Mouse (Mus musculus): ENCODE results near the gene Aarsd1. TPM values are rescaled to one million over a fixed set of nuclear protein-coding genes. Genes with fewer than 3 reads are reported as not detected.
A peak's percentile ranks its signal among the peaks of the same experiment; 100 is the strongest.
"Not testable (repeated sequence)": the region's sequence is repeated elsewhere in the genome, so short reads cannot be mapped to it uniquely, and the experiment has no call there.

The Aarsd1 gene
- polyA plus RNA-seq, 1 experiment = 20.9 TPM

DNA sequence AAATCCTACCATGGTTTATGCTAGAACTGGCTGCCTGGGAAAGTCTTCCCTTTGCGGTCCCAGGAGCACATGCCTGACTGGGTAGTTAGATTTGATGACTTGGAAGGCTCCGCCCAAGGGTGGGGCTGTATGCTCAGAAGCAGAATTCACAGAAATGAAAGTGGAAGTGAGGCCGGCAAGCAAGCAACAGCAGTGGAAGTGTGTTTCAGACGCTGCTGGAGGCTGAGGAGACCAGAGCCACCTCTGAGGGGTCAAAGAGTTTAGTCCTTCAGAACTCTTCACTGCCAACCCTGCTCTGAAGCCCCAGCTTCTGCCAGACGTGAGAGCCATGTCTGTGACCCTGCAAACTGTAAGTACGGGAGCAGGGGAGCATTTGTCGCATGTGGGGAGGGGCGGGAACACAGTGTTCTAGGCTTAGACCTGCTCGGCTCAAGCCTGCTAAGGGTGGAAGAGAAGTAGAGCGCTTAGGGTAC lies 30.9 kb upstream of the Aarsd1 start, which contains the start of gene Ifi35:
Ifi35 (plus strand) TSS at position 134 of the 473 bp plus-strand sequence.
- WGBS = 3% methylated on average over 10 of the region's 10 CpGs
- Histone ChIP-seq H3K4me1 (ENCODE audit: control insufficient read depth, insufficient read depth, low read length) (peaks cover 5% of the 10 kb centered on the region; the same call in 1 of the 2 replicates), H3K4me3 (replicated peaks; ENCODE audit: extremely low read depth, low read depth, low read length) (peak within 1 kb of the TSS; percentile 65)
- DNase-seq = peak; percentile 77
- TF ChIP-seq POLR2A (IDR thresholded peaks at IDR 0.05; ENCODE audit: borderline replicate concordance, extremely low read depth, low read depth, low read length) = peak; percentile 96; the same call in 1 of the 2 replicates
- no peak for TF ChIP-seq CTCF (IDR thresholded peaks at IDR 0.05; ENCODE audit: insufficient read depth, low read length)

DNA sequence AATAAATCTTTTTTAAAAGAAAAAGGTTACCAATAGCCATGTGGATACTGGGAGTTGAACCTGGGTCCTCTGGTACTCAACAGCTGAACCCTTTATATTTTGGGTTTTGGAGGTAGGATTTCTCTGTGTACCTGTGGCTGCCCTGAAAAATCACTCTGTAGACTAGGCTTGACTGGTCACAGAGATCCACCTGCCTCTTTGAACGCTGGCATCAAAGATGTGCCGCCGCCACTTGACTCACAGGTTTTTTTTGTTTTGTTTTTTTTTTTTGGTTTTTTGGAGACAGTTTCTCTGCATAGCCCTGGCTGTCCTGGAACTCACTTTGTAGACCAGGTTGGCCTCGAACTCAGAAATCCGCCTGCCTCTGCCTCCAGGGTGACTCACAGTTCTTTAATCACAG lies 30.4 kb upstream of the Aarsd1 start:
- 78% methylated on average over 5 of the region's 5 CpGs for WGBS
- DNase-seq = no peak
- Histone ChIP-seq H3K4me3 (replicated peaks; ENCODE audit: extremely low read depth, low read depth, low read length) (no peak overlapping the region), H3K4me1 (ENCODE audit: control insufficient read depth, insufficient read depth, low read length) (peaks cover 9% of the 10 kb centered on the region)
- TF ChIP-seq POLR2A (IDR thresholded peaks at IDR 0.05; ENCODE audit: borderline replicate concordance, extremely low read depth, low read depth, low read length) (no peak), CTCF (IDR thresholded peaks at IDR 0.05; ENCODE audit: insufficient read depth, low read length) (no peak)

DNA sequence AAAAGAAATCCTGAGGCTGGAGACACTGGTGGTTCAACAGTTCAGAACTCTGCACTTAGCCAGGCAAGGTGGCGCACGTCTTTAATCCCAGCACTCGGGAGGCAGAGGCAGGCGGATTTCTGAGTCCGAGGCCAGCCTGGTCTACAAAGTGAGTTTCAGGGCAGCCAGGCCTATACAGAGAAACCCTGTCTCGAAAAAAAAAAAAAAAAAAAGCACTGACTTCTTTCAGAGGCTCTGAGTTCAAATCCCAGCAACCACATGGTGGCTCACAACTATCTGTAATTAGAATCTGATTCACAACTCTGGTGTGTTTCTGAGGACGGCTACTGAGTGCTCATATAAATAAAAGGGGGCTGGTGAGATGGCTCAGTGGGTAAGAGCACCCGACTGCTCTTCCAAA lies 29.4 kb upstream of the Aarsd1 start:
- H3K4me3 ChIP-seq (replicated peaks; ENCODE audit: extremely low read depth, low read depth, low read length); DNase-seq; H3K4me1 ChIP-seq (ENCODE audit: control insufficient read depth, insufficient read depth, low read length): not testable (repeated sequence)
- WGBS = 85% methylated on average over 8 of the region's 8 CpGs

DNA sequence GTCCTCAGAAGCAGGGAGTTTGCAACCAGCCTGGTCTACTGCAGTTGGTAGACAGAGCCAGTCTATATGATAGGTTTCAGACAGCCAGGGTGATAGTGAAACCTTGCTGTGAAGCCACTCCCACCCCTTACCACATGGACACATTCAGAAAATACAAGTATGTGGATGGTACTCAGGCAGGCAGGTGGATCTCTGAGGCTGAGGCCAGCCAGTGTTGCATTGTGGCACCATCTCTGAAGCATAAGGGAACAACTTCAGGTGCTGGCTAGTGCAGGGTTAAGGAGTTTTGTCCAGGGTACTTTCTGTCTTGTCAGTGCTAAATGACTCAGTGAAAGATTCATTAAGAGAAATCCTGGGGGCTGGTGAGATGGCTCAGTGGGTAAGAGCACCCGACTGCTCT lies 28.9 kb upstream of the Aarsd1 start:
- Histone ChIP-seq H3K4me1 (ENCODE audit: control insufficient read depth, insufficient read depth, low read length) (peaks cover 7% of the 10 kb centered on the region), H3K4me3 (replicated peaks; ENCODE audit: extremely low read depth, low read depth, low read length) (no peak overlapping the region)
- DNase-seq = no peak
- WGBS = 76% methylated on average over 1 of the region's 1 CpGs
- TF ChIP-seq POLR2A (IDR thresholded peaks at IDR 0.05; ENCODE audit: borderline replicate concordance, extremely low read depth, low read depth, low read length) (no peak), CTCF (IDR thresholded peaks at IDR 0.05; ENCODE audit: insufficient read depth, low read length) (no peak)

DNA sequence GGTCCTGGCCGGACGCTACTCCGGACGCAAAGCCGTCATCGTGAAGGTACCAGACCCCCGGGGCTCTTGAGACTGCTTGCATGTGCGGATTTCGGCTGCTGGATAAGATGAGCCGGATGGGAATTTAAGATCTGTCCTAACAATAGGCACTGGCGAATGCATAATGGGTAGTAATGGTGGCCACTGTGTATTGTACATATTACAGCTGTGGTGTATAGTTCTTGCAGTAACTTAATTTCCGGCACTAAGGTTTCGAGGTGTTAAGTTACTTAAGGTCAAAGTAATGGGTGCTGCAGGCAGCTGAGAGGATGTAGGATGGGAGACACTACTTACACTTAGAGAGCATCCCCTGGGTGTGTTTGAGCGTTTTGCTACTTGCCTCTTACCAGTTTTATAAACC lies 25.3 kb upstream of the Aarsd1 start:
- Histone ChIP-seq H3K4me1 (ENCODE audit: control insufficient read depth, insufficient read depth, low read length) (peaks cover 4% of the 10 kb centered on the region), H3K4me3 (replicated peaks; ENCODE audit: extremely low read depth, low read depth, low read length) (peak overlapping the region; percentile 71)
- DNase-seq = no peak
- 1% methylated on average over 14 of the region's 14 CpGs for WGBS
- no peak for TF ChIP-seq CTCF (IDR thresholded peaks at IDR 0.05; ENCODE audit: insufficient read depth, low read length)
- no peak for TF ChIP-seq POLR2A (IDR thresholded peaks at IDR 0.05; ENCODE audit: borderline replicate concordance, extremely low read depth, low read depth, low read length)

DNA sequence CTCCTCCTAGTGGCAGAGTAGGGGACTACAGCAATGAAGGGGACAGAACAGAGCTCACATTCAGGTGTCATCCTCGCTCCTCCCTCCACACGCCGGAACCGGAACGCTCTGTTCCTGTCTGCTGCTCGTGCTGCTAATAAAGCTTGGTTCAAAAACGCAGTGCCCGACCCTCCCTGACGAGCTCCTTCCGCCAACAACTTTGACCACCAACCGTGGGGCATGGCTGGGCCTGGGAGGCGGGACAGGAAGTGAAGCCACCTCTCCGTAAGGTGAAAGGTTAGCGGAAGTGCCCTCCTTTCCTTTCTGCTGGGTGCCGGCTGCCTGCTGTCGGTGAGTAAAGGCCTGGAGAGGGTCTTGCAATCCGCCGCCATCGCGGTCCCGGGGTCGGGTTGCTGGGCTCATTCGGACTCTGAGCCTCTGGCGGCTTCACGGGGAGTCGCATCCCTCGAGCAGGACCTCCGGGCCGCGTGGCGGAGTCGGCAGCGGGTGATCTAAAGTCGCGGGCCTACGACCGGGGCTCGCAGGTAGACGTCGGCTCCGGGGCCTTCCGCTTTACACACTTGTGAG lies 24.8 kb upstream of the Aarsd1 start, which contains the start of gene Rpl27:
Rpl27 (plus strand) TSS at position 172 of the 567 bp plus-strand sequence.
- peak within 1 kb of the TSS; percentile 71 for H3K4me3 ChIP-seq (replicated peaks; ENCODE audit: extremely low read depth, low read depth, low read length)
- WGBS = 0% methylated on average over 42 of the region's 42 CpGs
- peaks cover 4% of the 10 kb centered on the region for H3K4me1 ChIP-seq (ENCODE audit: control insufficient read depth, insufficient read depth, low read length)
- TF ChIP-seq CTCF (IDR thresholded peaks at IDR 0.05; ENCODE audit: insufficient read depth, low read length) = peak; percentile 77
- TF ChIP-seq POLR2A (IDR thresholded peaks at IDR 0.05; ENCODE audit: borderline replicate concordance, extremely low read depth, low read depth, low read length) = peak; percentile 84
- peak; percentile 94 for DNase-seq

DNA sequence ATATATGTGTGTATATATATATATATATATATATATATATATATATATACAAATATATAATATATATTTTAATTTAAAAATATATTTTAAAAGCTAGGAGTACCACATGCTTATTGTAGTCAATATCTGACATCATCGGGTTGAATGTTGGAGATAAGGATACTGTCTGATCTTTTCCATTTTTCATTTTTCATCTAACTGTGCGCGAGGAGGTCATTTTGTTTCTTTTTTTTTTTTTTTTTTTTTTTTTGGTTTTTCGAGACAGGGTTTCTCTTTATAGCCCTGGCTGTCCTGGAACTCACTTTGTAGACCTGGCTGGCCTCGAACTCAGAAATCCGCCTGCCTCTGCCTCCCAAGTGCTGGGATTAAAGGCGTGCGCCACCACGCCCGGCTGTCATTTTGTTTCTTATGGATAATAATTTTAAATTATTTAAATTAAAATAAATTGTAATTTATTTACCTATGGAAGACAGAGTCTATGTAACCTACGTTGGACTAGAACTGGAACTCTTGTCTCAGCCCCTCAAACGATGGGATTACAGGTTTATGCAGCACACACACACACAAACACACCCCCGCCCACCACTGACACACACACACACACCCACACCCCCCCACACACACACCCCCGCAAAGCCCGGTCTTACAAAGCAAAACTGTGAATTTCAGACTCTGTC lies 24.2 kb upstream of the Aarsd1 start:
- not testable (repeated sequence) for DNase-seq; H3K4me1 ChIP-seq (ENCODE audit: control insufficient read depth, insufficient read depth, low read length)
- 32% methylated on average over 15 of the region's 15 CpGs for WGBS
- H3K4me3 ChIP-seq (replicated peaks; ENCODE audit: extremely low read depth, low read depth, low read length) = peak overlapping the region; percentile 21

DNA sequence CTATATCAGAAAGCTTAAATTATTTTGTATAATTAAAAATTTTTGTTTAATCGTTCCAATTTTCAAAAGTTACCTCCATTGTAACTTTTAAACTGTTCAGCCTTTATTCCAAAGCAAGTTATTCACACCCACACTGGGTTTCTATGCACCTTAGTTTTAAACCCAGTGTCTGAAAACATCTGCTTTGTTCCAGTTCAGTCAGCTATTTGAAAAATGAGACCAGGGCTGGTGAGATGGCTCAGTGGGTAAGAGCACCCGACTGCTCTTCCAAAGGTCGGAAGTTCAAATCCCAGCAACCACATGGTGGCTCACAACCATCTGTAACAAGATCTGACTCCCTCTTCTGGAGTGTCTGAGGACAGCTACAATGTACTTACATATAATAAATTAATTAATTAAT lies 20.6 kb upstream of the Aarsd1 start:
- DNase-seq; H3K4me3 ChIP-seq (replicated peaks; ENCODE audit: extremely low read depth, low read depth, low read length); H3K4me1 ChIP-seq (ENCODE audit: control insufficient read depth, insufficient read depth, low read length): not testable (repeated sequence)
- 57% methylated on average over 3 of the region's 3 CpGs for WGBS

DNA sequence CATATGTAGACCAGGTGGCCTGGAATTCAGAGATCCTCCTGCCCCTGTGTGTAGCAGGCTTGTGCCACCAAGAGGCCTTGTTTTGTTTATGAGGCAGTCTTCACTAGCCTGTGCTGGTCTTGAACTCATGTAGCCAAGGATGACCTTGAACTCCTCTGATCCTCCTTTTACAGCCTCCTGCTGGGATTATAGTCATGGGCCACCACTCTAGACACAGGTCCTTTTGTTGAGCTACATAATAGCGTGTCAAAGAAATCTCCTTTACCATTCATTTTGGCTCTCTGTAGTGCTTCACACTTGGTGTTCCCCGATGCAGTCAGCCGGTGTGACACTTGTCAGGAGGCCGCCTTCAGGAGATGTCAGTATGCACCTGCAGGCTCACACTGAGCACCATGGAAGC lies 19.5 kb upstream of the Aarsd1 start:
- Histone ChIP-seq H3K4me3 (replicated peaks; ENCODE audit: extremely low read depth, low read depth, low read length) (no peak overlapping the region), H3K4me1 (ENCODE audit: control insufficient read depth, insufficient read depth, low read length) (peaks cover 3% of the 10 kb centered on the region; the same call in 1 of the 2 replicates)
- WGBS = 92% methylated on average over 4 of the region's 4 CpGs
- no peak for DNase-seq
- no peak for TF ChIP-seq POLR2A (IDR thresholded peaks at IDR 0.05; ENCODE audit: borderline replicate concordance, extremely low read depth, low read depth, low read length)
- no peak for TF ChIP-seq CTCF (IDR thresholded peaks at IDR 0.05; ENCODE audit: insufficient read depth, low read length)

DNA sequence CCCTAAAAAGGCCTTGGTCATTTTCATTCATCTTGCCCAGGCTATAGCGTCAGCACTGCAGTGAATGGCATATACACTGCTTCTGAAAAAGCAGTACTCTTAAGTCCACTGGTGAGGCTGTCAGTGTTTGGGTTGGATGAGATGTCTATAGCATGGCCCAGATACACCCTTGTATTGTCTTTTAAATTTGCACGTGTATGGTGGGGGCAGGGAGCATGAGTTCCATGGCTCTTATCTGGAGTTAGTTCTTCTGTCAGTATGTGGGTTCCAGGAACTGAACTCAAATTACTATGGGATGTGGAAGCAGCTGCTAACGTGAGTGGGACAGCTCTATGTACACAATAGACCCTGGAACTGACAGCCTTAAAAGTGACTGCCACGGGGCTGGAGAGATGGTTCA lies 18.4 kb upstream of the Aarsd1 start:
- DNase-seq = no peak
- H3K4me1 ChIP-seq (ENCODE audit: control insufficient read depth, insufficient read depth, low read length) = peaks cover 3% of the 10 kb centered on the region; the same call in 1 of the 2 replicates
- TF ChIP-seq POLR2A (IDR thresholded peaks at IDR 0.05; ENCODE audit: borderline replicate concordance, extremely low read depth, low read depth, low read length) (no peak), CTCF (IDR thresholded peaks at IDR 0.05; ENCODE audit: insufficient read depth, low read length) (no peak)
- no peak overlapping the region for H3K4me3 ChIP-seq (replicated peaks; ENCODE audit: extremely low read depth, low read depth, low read length)
- 45% methylated on average over 4 of the region's 4 CpGs for WGBS
